In the genomic region with DNA sequence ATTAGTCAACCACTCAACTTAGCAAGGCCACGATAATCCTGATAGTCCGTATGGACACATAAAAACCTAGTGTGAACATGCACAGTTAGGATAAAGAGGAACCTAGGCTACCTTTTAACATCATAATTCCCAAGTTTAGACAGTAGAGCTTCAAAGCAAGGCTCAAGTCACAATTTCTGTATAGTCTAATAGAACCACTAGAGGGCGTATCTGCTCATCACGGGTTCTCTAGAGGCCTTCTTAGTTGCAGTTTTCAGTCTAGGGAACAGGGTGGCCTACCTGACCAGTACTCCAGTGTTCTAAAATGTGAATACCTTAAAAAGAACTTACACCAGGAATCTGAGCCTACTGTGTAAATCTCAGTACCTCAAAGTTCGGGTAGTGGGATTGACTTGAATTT, we compare ENCODE assay signal across 8 mouse cellular contexts. TPM values are rescaled to one million over a fixed set of nuclear protein-coding genes. Genes with fewer than 3 reads are reported as not detected.
DNase-seq lines count a peak whose midpoint lies in the region; ATAC-seq and TF ChIP-seq lines count a peak whose summit lies in the region.

No protein-coding gene starts in this region.

- H3K27ac ChIP-seq in liver, embryonic 13.5 days: no peak overlapping the region

- ATAC-seq in liver, embryonic 13.5 days (ENCODE audit: low read depth): peak; percentile 59; the same call in 1 of the 2 replicates

- H3K9me3 ChIP-seq in liver, embryonic 13.5 days (replicated peaks): no peaks in the 10 kb centered on the region

- WGBS in lung, adult 2 months: 52% methylated on average over 5 of the region's 5 CpGs
- WGBS in liver, embryonic 13.5 days (ENCODE audit: insufficient replicate concordance): 46% methylated on average over 5 of the region's 5 CpGs

- H3K4me2 ChIP-seq in liver, embryonic 13.5 days: no peak overlapping the region

- H3K27me3 ChIP-seq in liver, embryonic 13.5 days: no peaks in the 10 kb centered on the region

- TF ChIP-seq CTCF in lung, adult 2 months (IDR thresholded peaks at IDR 0.05; ENCODE audit: insufficient read depth, low read length): 0 out of 2 replicates have a peak, but pooled peaks have one; percentile 9

- H3K9ac ChIP-seq in liver, embryonic 13.5 days: no peak overlapping the region

- peaks cover 57% of the 10 kb centered on the region for H3K36me3 ChIP-seq in liver, embryonic 13.5 days

- DNase-seq in cerebellum, postnatal 14 days: peak; percentile 17 to 18
- no peak for DNase-seq in cerebellum, adult 11-12 months
- no peak for DNase-seq in lung, adult 2 months
- DNase-seq in lung, adult 18-20 months: no peak
- peak; percentile 50 for DNase-seq in c-Kit-positive CD71-positive TER-119-negative erythroid progenitor cells, embryonic 14.5 days (ENCODE audit: low read depth)
- no peak for DNase-seq in liver, embryonic 13.5 days
- DNase-seq in right cerebral cortex, postnatal 4 days: no peak
- no peak for DNase-seq in spleen, postnatal 10 days (ENCODE audit: low spot score in 2 of 2)

- no peak for TF ChIP-seq POLR2A in lung, adult 2 months (IDR thresholded peaks at IDR 0.05; ENCODE audit: borderline replicate concordance, extremely low read depth, low read depth, low read length)

- no peak overlapping the region for H3K4me3 ChIP-seq in lung, adult 2 months (replicated peaks; ENCODE audit: extremely low read depth, low read depth, low read length)
- no peak overlapping the region for H3K4me3 ChIP-seq in liver, embryonic 13.5 days (replicated peaks)

- no peaks in the 10 kb centered on the region for H3K4me1 ChIP-seq in lung, adult 2 months (ENCODE audit: control insufficient read depth, insufficient read depth, low read length)
- H3K4me1 ChIP-seq in liver, embryonic 13.5 days (replicated peaks): peaks cover 5% of the 10 kb centered on the region

RNA-seq across cellular contexts. Expression of a gene that starts 0.9 kb away (rescaled TPM):
- polyA plus RNA-seq in lung, adult 2 months (2012; rRNA removed): 0.11 TPM in 1 of 2 replicates, not detected in the other
- 0.03 and 0.12 TPM in 2 replicates for polyA plus RNA-seq in liver, embryonic 13.5 days (2015; fragmentation: Nextera tagmentation; extraction: Ambion mirVana)

RNA-seq across cellular contexts. Expression of a gene that starts 7.9 kb away (rescaled TPM):
- 18.8 and 22.4 TPM in 2 replicates for polyA plus RNA-seq in lung, adult 2 months (2012; rRNA removed)
- 64.9 and 69.0 TPM in 2 replicates for polyA plus RNA-seq in liver, embryonic 13.5 days (2015; fragmentation: Nextera tagmentation; extraction: Ambion mirVana)

RNA-seq across cellular contexts. Expression of a gene that starts 12.4 kb away (rescaled TPM):
- polyA plus RNA-seq in lung, adult 2 months (2012; rRNA removed): 0.59 and 0.76 TPM in 2 replicates
- 112 and 141 TPM in 2 replicates for polyA plus RNA-seq in liver, embryonic 13.5 days (2015; fragmentation: Nextera tagmentation; extraction: Ambion mirVana)

RNA-seq across cellular contexts. Expression of a gene that starts 19.5 kb away (rescaled TPM):
- polyA plus RNA-seq in lung, adult 2 months (2012; rRNA removed): not detected in 2 replicates
- polyA plus RNA-seq in liver, embryonic 13.5 days (2015; fragmentation: Nextera tagmentation; extraction: Ambion mirVana): not detected in 2 replicates

RNA-seq across cellular contexts. Expression of a gene that starts 55.1 kb away (rescaled TPM):
- 36.4 and 39.1 TPM in 2 replicates for polyA plus RNA-seq in lung, adult 2 months (2012; rRNA removed)
- 88.8 and 96.7 TPM in 2 replicates for polyA plus RNA-seq in liver, embryonic 13.5 days (2015; fragmentation: Nextera tagmentation; extraction: Ambion mirVana)

Comparison
In these comparisons a context has a peak if more than half of its experiments do, and no peak if none do; other contexts are left out.
1. DNase-seq: peak in cerebellum, postnatal 14 days (2 of 2) and c-Kit-positive CD71-positive TER-119-negative erythroid progenitor cells, embryonic 14.5 days (single experiment); none in cerebellum, adult 11-12 months (single experiment), lung, adult 2 months (single experiment), lung, adult 18-20 months (0 of 2), liver, embryonic 13.5 days (single experiment), right cerebral cortex, postnatal 4 days (single experiment) and spleen, postnatal 10 days (0 of 2).
2. RNA of a gene that starts 12.4 kb away (polyA plus RNA-seq): 112 to 141 TPM in liver, embryonic 13.5 days; 0.59 to 0.76 TPM in lung, adult 2 months; every median in the first group is over 10 times any median in the second.